Mouse (Mus musculus) limb, embryonic 11.5 days (tissue): ENCODE measurements around the gene Nelfb. TPM values are rescaled to one million over a fixed set of nuclear protein-coding genes. Genes with fewer than 3 reads are reported as not detected.

Experiments used
- ATAC-seq: fragments of 200-750 bp; cut with Nextera tagmentation; 2 replicates; pipeline ENCODE4 v1.8.0; 2017; ENCODE audit warnings: low read depth; ENCODE audit not compliant: insufficient number of reproducible peaks, low FRiP score, low TSS enrichment
- DNase-seq: peaks from one replicate; pipeline ENCODE4 v3.0.0-alpha.2; 2015; ENCODE audit warnings: low spot score
- H3K27ac ChIP-seq: fragments of 300-500 bp; sonication (generic); replicated peaks from 2 replicates; pipeline ENCODE4 v1.5.1; 2014; ENCODE audit warnings: low read depth, mild to moderate bottlenecking, low read length
- H3K27me3 ChIP-seq: fragments of 300-500 bp; sonication (generic); 2 replicates; pipeline ENCODE4 v1.6.1; 2014; ENCODE audit warnings: mild to moderate bottlenecking, low read length, mixed read lengths; ENCODE audit not compliant: control insufficient read depth, insufficient read depth
- H3K36me3 ChIP-seq: fragments of 300-500 bp; sonication (generic); 2 replicates; pipeline ENCODE4 v1.6.1; 2014; ENCODE audit warnings: mild to moderate bottlenecking, low read length, moderate library complexity, mixed read lengths; ENCODE audit not compliant: control insufficient read depth, insufficient read depth
- H3K4me1 ChIP-seq: fragments of 300-500 bp; sonication (generic); 2 replicates; pipeline ENCODE4 v1.6.1; 2014; ENCODE audit warnings: low read length, mixed read lengths; ENCODE audit not compliant: control insufficient read depth, insufficient read depth
- H3K4me2 ChIP-seq: fragments of 300-500 bp; sonication (generic); 2 replicates; pipeline ENCODE4 v1.6.1; 2014; ENCODE audit warnings: low read depth, mild to moderate bottlenecking, moderate library complexity; ENCODE audit not compliant: severe bottlenecking
- H3K4me3 ChIP-seq: fragments of 300-500 bp; sonication (generic); 2 replicates; pipeline ENCODE4 v1.5.1; 2014; ENCODE audit warnings: low read depth, low read length
- H3K9ac ChIP-seq: fragments of 300-500 bp; sonication (generic); 2 replicates; pipeline ENCODE4 v1.6.1; 2014; ENCODE audit warnings: mild to moderate bottlenecking, low read length
- H3K9me3 ChIP-seq: fragments of 300-500 bp; sonication (generic); 2 replicates; pipeline ENCODE4 v1.6.1; 2016; ENCODE audit warnings: low read length; ENCODE audit not compliant: control insufficient read depth
- WGBS: fragments of 180-500 bp; shearing (Covaris S2); extraction: QIAGEN DNeasy Blood & Tissue Kit; methylation state at CpG from one replicate; pipeline ENCODE4 v1.1.7; 2014; 5-methylcytosine and 5-hydroxymethylcytosine counted together
- polyA plus RNA-seq: library from polyadenylated mRNA; unstranded; fragments of >200 nt; fragmentation: Nextera tagmentation; extraction: Ambion mirVana; gene quantifications from 2 replicates; pipeline ENCODE4 v1.2.1, GENCODE M21; 2014

Nelfb gene
- polyA plus RNA-seq, 1 experiment from 2014 or later, result 103 TPM

DNA sequence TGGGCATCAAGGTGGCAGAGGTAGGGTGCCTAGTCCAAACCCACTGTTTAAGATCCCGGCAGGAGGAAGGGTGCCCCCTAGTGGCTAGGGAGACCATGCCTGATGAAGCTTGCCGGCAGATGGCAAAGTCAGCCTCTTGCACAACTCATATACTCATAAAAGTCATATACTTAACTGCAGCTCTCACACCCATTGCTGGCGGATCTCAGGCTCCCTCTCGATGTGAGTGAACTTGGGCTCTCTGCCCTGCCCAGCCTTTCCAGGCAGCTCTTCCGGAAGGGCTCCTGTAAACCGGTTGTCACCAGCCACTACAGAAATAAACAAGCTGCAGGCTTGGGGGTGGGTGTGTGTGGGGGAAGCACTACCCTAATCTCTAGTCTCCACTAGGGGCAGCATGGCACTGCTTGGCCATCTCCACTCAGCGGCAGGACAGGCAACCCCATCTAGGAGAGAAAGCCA, 17.2 kb upstream of the Nelfb start:
- Histone ChIP-seq H3K4me3 (no peak overlapping the region), H3K4me2 (peak overlapping the region; percentile 26; the same call in 1 of the 2 replicates), H3K27me3 (no peaks in the 10 kb centered on the region), H3K36me3 (no peaks in the 10 kb centered on the region), H3K9me3 (no peaks in the 10 kb centered on the region), H3K9ac (no peak overlapping the region), H3K4me1 (peaks cover 5% of the 10 kb centered on the region), H3K27ac (no peak overlapping the region)
- ATAC-seq (no peak), DNase-seq (peak; percentile 83)
- 3% methylated on average over 7 of the region's 7 CpGs for WGBS

DNA sequence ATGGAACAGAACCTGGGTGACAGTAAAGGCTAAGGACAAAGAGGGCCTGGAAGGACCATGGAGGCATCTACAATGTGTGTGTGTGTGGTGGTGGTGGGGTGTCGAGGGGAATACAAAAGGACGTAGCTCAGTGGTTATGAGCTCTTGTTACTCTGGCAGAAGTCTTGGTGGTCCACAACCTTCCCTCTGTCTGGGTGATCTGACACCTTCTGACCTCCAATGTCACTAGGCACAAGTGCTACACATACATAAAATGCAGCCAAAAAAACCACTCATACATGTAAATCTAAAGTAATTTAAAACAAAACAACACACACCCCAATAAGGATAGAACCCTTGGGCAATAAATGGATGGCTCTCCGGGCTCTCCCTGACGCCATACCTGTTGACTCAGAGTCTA, 16.1 kb upstream of the Nelfb start:
- Histone ChIP-seq H3K9me3 (no peaks in the 10 kb centered on the region), H3K4me2 (no peak overlapping the region), H3K27me3 (no peaks in the 10 kb centered on the region), H3K9ac (0 out of 2 replicates have a peak overlapping the region, but pooled peaks have one; percentile 7), H3K4me3 (no peak overlapping the region), H3K4me1 (peaks cover 8% of the 10 kb centered on the region), H3K36me3 (no peaks in the 10 kb centered on the region), H3K27ac (no peak overlapping the region)
- ATAC-seq, result no peak
- no peak for DNase-seq
- 89% methylated on average over 4 of the region's 4 CpGs for WGBS

DNA sequence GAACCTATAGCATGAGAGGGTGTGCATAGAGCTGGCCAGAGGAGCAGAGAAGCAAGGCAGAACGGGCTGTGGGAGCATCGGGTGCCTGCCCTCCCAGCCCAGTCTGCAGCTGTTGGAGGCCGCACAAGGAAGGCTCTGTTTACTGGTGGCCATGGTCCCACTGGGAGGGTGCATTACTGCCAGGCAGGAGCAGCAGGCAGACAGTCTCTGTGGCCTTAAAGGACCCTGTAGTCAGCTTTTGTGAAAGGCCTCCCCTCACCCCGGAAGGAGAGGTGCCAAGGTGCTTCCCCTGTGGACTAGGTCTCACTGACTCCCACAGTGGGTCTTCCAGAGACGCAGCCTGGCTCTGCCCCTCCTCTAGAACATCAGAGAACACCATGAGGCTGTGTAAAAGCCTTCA, 15.6 kb upstream of the Nelfb start:
- H3K27me3 ChIP-seq, result no peaks in the 10 kb centered on the region
- H3K9me3 ChIP-seq, result no peaks in the 10 kb centered on the region
- no peak overlapping the region for H3K27ac ChIP-seq
- no peak overlapping the region for H3K4me2 ChIP-seq
- H3K4me3 ChIP-seq, result no peak overlapping the region
- H3K9ac ChIP-seq, result no peak overlapping the region
- whole genome bisulfite sequencing, result 76% methylated on average over 5 of the region's 5 CpGs
- no peak for ATAC-seq
- H3K36me3 ChIP-seq, result no peaks in the 10 kb centered on the region; the same call in 1 of the 2 replicates
- peaks cover 8% of the 10 kb centered on the region for H3K4me1 ChIP-seq
- DNase-seq, result no peak

DNA sequence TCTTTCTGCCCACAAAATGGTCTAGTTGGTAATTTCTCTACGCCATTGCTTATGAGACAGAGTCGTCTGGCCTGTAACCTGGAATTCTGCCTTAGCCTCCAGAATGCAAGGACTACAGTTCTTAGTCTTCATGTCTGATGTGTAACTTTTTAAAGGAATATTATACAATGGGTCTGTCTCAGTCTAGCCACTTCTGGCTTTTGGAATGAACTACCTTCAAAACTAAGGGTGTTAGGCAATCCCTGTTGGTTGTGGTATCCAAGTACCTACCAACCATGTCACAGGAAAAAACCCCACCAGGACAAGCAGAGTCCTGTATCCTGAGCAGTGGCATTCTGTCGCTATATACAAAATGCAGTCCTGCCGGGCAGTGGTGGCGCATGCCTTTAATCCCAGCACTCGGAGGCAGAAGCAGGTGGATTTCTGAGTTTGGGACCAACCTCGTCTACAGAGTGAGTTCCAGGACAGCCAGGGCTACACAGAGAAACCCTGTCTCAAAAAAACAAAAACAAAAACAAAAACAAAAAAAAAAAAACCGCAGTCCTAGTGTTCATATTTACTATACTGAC, 14.6 kb upstream of the Nelfb start:
- no peak overlapping the region for H3K9ac ChIP-seq

DNA sequence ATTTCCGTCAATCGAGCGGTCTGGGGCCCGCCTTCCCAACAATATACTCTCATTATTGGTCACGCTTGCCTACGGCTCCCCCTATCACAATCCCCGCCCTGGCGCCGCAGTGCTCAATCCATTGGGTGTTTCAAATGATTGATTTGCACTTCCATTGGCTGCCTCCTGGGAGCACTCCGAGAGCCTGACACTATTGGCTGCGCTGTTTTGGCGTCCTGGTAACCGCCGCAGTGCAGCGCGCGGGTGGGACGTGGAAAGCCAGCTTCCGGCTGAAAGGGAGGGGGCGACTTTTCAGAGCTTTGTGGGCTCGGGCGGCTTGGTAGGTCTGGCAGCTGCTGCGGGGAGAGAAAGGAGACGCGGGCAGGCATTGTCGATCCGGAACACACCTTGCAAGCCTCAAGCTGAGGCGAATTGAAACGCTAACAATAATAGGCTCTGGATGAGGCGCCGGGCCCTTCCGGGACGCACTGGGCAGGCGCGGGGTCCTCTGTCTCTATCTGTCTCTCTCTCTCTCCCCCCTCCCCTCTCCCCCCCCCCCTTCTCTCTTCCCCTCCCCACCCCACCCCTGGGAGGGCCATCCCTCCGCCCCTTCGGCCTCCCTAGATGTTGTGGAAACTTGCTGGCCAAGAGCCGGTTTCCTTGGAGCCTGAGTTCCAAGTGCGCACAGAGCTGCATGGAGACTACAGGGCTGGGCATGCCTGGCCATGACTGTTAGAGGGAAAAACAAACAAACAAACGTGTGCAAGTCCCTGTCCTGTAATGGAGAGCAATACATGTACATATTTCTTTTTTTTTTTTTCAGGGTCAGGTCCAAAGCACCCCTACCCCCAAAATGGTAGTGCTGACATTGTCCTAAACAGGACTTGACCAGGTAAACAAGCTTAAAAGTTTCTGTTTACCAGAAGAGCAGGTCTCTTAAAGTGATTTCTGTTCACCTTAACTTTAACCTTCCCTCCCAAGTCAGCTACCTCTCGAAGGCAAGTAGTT, 13.8 kb upstream of the Nelfb start:
- peak overlapping the region; percentile 85 for H3K4me3 ChIP-seq
- ATAC-seq (peak; percentile 96), DNase-seq (peak; percentile 97)
- peak overlapping the region; percentile 64 for H3K4me2 ChIP-seq
- no peaks in the 10 kb centered on the region for H3K9me3 ChIP-seq
- H3K9ac ChIP-seq, result peak overlapping the region; percentile 65
- peaks cover 2% of the 10 kb centered on the region; the same call in 1 of the 2 replicates for H3K36me3 ChIP-seq
- 2% methylated on average over 41 of the region's 41 CpGs for WGBS
- peak overlapping the region; percentile 96 for H3K27ac ChIP-seq
- peaks cover 8% of the 10 kb centered on the region for H3K4me1 ChIP-seq
- no peaks in the 10 kb centered on the region for H3K27me3 ChIP-seq

More for the DNA sequence above, 14.6 kb upstream of the Nelfb start:
- ATAC-seq (no peak), DNase-seq (no peak)
- H3K36me3 ChIP-seq, result peaks cover 2% of the 10 kb centered on the region; the same call in 1 of the 2 replicates
- H3K4me3 ChIP-seq, result peak overlapping the region; percentile 85
- peak overlapping the region; percentile 64 for H3K4me2 ChIP-seq
- H3K27me3 ChIP-seq, result no peaks in the 10 kb centered on the region
- H3K27ac ChIP-seq, result peak overlapping the region; percentile 96
- 74% methylated on average over 8 of the region's 8 CpGs for WGBS
- no peaks in the 10 kb centered on the region for H3K9me3 ChIP-seq
- H3K4me1 ChIP-seq, result peaks cover 8% of the 10 kb centered on the region

DNA sequence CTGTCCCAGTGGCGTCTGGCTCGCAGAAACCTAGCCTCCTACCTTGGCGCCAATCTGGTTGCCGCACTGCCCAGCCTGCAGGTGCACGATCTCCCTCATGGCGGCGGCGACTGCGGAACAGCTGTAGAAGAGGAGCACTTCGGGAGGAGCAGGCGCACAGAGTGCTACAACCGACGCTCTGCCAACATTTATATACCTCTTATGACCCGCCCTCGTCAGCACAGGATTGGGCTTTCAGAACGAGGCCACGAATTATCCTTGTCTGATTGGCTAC, 13.1 kb upstream of the Nelfb start, which contains the start of gene Tubb4b:
Gene Tubb4b (minus strand): TSS at position 211 of the 274 bp plus-strand sequence.
- Histone ChIP-seq H3K4me3 (peak within 1 kb of the TSS; percentile 85), H3K27ac (peak within 1 kb of the TSS; percentile 96), H3K27me3 (no peaks in the 10 kb centered on the region), H3K4me1 (peaks cover 8% of the 10 kb centered on the region), H3K4me2 (peak within 1 kb of the TSS; percentile 93), H3K9me3 (no peaks in the 10 kb centered on the region), H3K9ac (peak within 1 kb of the TSS; percentile 82), H3K36me3 (peaks cover 2% of the 10 kb centered on the region; the same call in 1 of the 2 replicates)
- under 1% methylated on average over 17 of the region's 17 CpGs for WGBS
- ATAC-seq, result no peak
- DNase-seq, result no peak

DNA sequence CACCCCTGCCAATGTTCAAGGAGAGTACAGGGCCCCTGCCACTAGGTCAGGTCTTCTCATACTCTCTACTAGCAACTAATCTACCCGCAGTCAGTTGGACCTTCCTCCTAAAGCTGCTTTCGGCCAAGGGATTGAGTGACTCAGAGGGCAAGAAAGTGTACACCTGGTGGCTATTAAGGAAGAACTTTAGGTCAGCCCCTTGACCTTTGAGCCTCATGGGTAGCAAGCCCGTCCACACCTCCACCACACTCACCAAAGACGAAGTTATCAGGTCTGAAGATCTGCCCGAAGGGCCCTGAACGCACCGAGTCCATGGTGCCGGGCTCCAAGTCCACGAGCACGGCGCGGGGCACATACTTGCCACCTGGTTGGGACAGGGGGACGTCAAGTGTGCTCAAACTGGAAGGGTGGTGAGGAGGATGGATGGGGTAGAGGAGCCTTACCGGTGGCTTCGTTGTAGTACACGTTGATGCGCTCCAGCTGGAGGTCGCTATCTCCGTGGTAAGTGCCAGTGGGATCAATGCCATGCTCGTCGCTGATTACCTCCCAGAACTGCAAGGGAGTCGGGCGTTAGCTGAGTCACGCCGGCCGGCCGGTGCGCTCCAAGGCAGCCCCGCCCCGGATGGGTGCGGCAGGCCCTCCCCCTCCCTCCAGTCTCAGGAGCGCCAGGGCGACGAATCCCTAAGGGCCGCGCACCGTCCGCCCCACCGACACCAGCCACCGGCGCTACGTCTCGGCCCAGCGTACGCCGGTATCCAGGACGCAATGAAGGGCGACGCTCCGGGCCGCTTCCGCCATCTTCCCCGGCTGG, 12.6 kb upstream of the Nelfb start:
- Histone ChIP-seq H3K36me3 (peaks cover 2% of the 10 kb centered on the region; the same call in 1 of the 2 replicates), H3K9ac (peak overlapping the region; percentile 82), H3K4me2 (peak overlapping the region; percentile 93), H3K9me3 (no peaks in the 10 kb centered on the region), H3K27me3 (no peaks in the 10 kb centered on the region), H3K4me3 (peak overlapping the region; percentile 85), H3K4me1 (peaks cover 8% of the 10 kb centered on the region), H3K27ac (peak overlapping the region; percentile 88)
- peak; percentile 16 for ATAC-seq
- 1% methylated on average over 53 of the region's 53 CpGs for WGBS
- DNase-seq, result peak; percentile 36

DNA sequence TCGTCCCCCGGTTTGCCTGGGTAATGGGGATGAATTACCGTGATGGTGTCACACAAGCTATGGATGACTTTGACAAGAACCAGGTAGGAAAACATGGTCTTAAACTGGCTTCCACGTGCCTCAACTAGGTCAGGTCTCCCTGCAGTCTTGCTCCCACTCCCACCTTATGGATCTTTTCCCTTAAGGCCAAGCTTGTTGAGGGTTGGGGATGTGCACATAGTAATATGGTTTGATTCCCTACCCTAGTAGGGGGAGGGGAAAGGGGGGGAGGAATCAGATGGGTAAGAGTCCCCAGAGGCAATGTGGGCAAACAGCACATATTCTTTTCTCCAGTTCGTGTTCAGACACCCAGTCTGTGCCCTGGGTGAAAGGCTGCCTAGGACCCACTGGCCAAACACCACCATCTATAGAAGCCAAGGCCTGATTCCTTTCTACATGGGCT, 10.1 kb upstream of the Nelfb start:
- Histone ChIP-seq H3K9me3 (no peaks in the 10 kb centered on the region), H3K27me3 (no peaks in the 10 kb centered on the region), H3K27ac (no peak overlapping the region), H3K9ac (no peak overlapping the region), H3K4me1 (peaks cover 8% of the 10 kb centered on the region), H3K36me3 (peaks cover 2% of the 10 kb centered on the region; the same call in 1 of the 2 replicates), H3K4me2 (no peak overlapping the region), H3K4me3 (no peak overlapping the region)
- 69% methylated on average over 5 of the region's 5 CpGs for WGBS
- no peak for DNase-seq
- ATAC-seq, result no peak
